Mouse (Mus musculus): Measurements from ENCODE around the gene Susd1. TPM values are rescaled to one million over a fixed set of nuclear protein-coding genes. Genes with fewer than 3 reads are reported as not detected.
A peak's percentile ranks its signal among the peaks of the same experiment; 100 is the strongest.

Susd1 gene
- polyA plus RNA-seq, 2 experiments: 5.8 to 18.1 TPM

- Histone ChIP-seq H3K9me3 (ENCODE audit: control insufficient read depth, low read length) (no peaks in the 10 kb centered on the region), H3K4me1 (replicated peaks; ENCODE audit: control insufficient read depth in 2 of 2, insufficient read depth in 2 of 2, low read length in 1 of 2) (peaks cover 0 to 14% of the 10 kb centered on the region in 2 experiments; a peak in 2 of 4 replicates), H3K4me2 (ENCODE audit: low read depth) (no peak overlapping the region), H3K36me3 (replicated peaks; ENCODE audit: control insufficient read depth, insufficient read depth, low read depth) (peaks cover 2% of the 10 kb centered on the region), H3K27ac (no peak overlapping the region), H3K27me3 (ENCODE audit: control insufficient read depth, insufficient read depth, low read length) (no peaks in the 10 kb centered on the region), H3K9ac (replicated peaks) (no peak overlapping the region), H3K4me3 (ENCODE audit: insufficient read depth in 1 of 2, low read depth in 2 of 2, low read length in 2 of 2) (no peak overlapping the region)
- TF ChIP-seq EP300 (IDR thresholded peaks at IDR 0.05; ENCODE audit: low read depth): peak; percentile 17; the same call in 1 of the 2 replicates
- no peak for TF ChIP-seq CTCF (IDR thresholded peaks at IDR 0.05; ENCODE audit: low read depth)
- WGBS (ENCODE audit: insufficient replicate concordance): 51% methylated on average over 9 of the region's 9 CpGs
- DNase-seq (ENCODE audit: low read depth in 3 of 3, low spot score in 3 of 3) (peak; percentile 22 to 39 (median 31)), ATAC-seq (ENCODE audit: insufficient read depth) (peak; percentile 61; the same call in 1 of the 2 replicates)
Observed at GRCm38 (mm10) chr4:59363041-59363440, 75.4 kb downstream of the Susd1 start.

GRCm38 (mm10) chr4:59360704-59361103 is 77.7 kb downstream of the Susd1 start:
- TF ChIP-seq CTCF (IDR thresholded peaks at IDR 0.05; ENCODE audit: low read depth) (peak; percentile 92), EP300 (IDR thresholded peaks at IDR 0.05; ENCODE audit: low read depth) (0 out of 2 replicates have a peak, but pooled peaks have one; percentile 33)
- Histone ChIP-seq H3K9me3 (ENCODE audit: control insufficient read depth, low read length) (no peaks in the 10 kb centered on the region), H3K36me3 (replicated peaks; ENCODE audit: control insufficient read depth, insufficient read depth, low read depth) (peaks cover 2% of the 10 kb centered on the region), H3K4me1 (replicated peaks; ENCODE audit: control insufficient read depth in 2 of 2, insufficient read depth in 2 of 2, low read length in 1 of 2) (peaks cover 0 to 14% of the 10 kb centered on the region in 2 experiments; a peak in 2 of 4 replicates), H3K4me3 (ENCODE audit: insufficient read depth in 1 of 2, low read depth in 2 of 2, low read length in 2 of 2) (no peak overlapping the region), H3K27ac (no peak overlapping the region), H3K9ac (replicated peaks) (no peak overlapping the region), H3K4me2 (ENCODE audit: low read depth) (peak overlapping the region; percentile 14), H3K27me3 (ENCODE audit: control insufficient read depth, insufficient read depth, low read length) (no peaks in the 10 kb centered on the region)
- DNase-seq (ENCODE audit: low read depth in 3 of 3, low spot score in 3 of 3) (peak; percentile 39 to 50 (median 44)), ATAC-seq (ENCODE audit: insufficient read depth) (no peak)
- 10% methylated on average over 15 of the region's 15 CpGs for WGBS (ENCODE audit: insufficient replicate concordance)

- peaks cover 0 to 14% of the 10 kb centered on the region in 2 experiments; a peak in 2 of 4 replicates for H3K4me1 ChIP-seq (replicated peaks; ENCODE audit: control insufficient read depth in 2 of 2, insufficient read depth in 2 of 2, low read length in 1 of 2)
- no peak for TF ChIP-seq CTCF (IDR thresholded peaks at IDR 0.05; ENCODE audit: low read depth)
- TF ChIP-seq EP300 (IDR thresholded peaks at IDR 0.05; ENCODE audit: low read depth): no peak
- no peak overlapping the region for H3K9ac ChIP-seq (replicated peaks)
- 85% methylated on average over 8 of the region's 8 CpGs for WGBS (ENCODE audit: insufficient replicate concordance)
- H3K27ac ChIP-seq: no peak overlapping the region
- no peak for ATAC-seq (ENCODE audit: insufficient read depth)
- H3K4me2 ChIP-seq (ENCODE audit: low read depth): no peak overlapping the region
- no peaks in the 10 kb centered on the region for H3K27me3 ChIP-seq (ENCODE audit: control insufficient read depth, insufficient read depth, low read length)
- DNase-seq (ENCODE audit: low read depth in 3 of 3, low spot score in 3 of 3): no peak
- H3K9me3 ChIP-seq (ENCODE audit: control insufficient read depth, low read length): no peaks in the 10 kb centered on the region
- peaks cover 2% of the 10 kb centered on the region for H3K36me3 ChIP-seq (replicated peaks; ENCODE audit: control insufficient read depth, insufficient read depth, low read depth)
- H3K4me3 ChIP-seq (ENCODE audit: insufficient read depth in 1 of 2, low read depth in 2 of 2, low read length in 2 of 2): no peak overlapping the region
Observed at GRCm38 (mm10) chr4:59359921-59360320, 78.5 kb downstream of the Susd1 start.

- Histone ChIP-seq H3K27ac (no peak overlapping the region), H3K4me1 (replicated peaks; ENCODE audit: control insufficient read depth in 2 of 2, insufficient read depth in 2 of 2, low read length in 1 of 2) (peaks cover 0 to 9% of the 10 kb centered on the region in 2 experiments; a peak in 2 of 4 replicates), H3K27me3 (ENCODE audit: control insufficient read depth, insufficient read depth, low read length) (no peaks in the 10 kb centered on the region), H3K9ac (replicated peaks) (no peak overlapping the region), H3K4me3 (ENCODE audit: insufficient read depth in 1 of 2, low read depth in 2 of 2, low read length in 2 of 2) (no peak overlapping the region), H3K36me3 (replicated peaks; ENCODE audit: control insufficient read depth, insufficient read depth, low read depth) (peaks cover 2% of the 10 kb centered on the region), H3K4me2 (ENCODE audit: low read depth) (no peak overlapping the region), H3K9me3 (ENCODE audit: control insufficient read depth, low read length) (no peaks in the 10 kb centered on the region)
- 75% methylated on average over 10 of the region's 10 CpGs for WGBS (ENCODE audit: insufficient replicate concordance)
- TF ChIP-seq CTCF (IDR thresholded peaks at IDR 0.05; ENCODE audit: low read depth): no peak
- no peak for TF ChIP-seq EP300 (IDR thresholded peaks at IDR 0.05; ENCODE audit: low read depth)
- no peak for ATAC-seq (ENCODE audit: insufficient read depth)
- no peak for DNase-seq (ENCODE audit: low read depth in 3 of 3, low spot score in 3 of 3)
Observed at GRCm38 (mm10) chr4:59358960-59359359, 79.5 kb downstream of the Susd1 start.

GRCm38 (mm10) chr4:59355421-59355820 is 83.0 kb downstream of the Susd1 start:
- Histone ChIP-seq H3K9me3 (ENCODE audit: control insufficient read depth, low read length) (no peaks in the 10 kb centered on the region), H3K9ac (replicated peaks) (no peak overlapping the region), H3K4me1 (replicated peaks; ENCODE audit: control insufficient read depth in 2 of 2, insufficient read depth in 2 of 2, low read length in 1 of 2) (no peaks in the 10 kb centered on the region), H3K4me2 (ENCODE audit: low read depth) (no peak overlapping the region), H3K27ac (no peak overlapping the region), H3K36me3 (replicated peaks; ENCODE audit: control insufficient read depth, insufficient read depth, low read depth) (peaks cover 2% of the 10 kb centered on the region), H3K4me3 (ENCODE audit: insufficient read depth in 1 of 2, low read depth in 2 of 2, low read length in 2 of 2) (no peak overlapping the region), H3K27me3 (ENCODE audit: control insufficient read depth, insufficient read depth, low read length) (no peaks in the 10 kb centered on the region)
- TF ChIP-seq EP300 (IDR thresholded peaks at IDR 0.05; ENCODE audit: low read depth) (no peak), CTCF (IDR thresholded peaks at IDR 0.05; ENCODE audit: low read depth) (peak; percentile 37)
- WGBS (ENCODE audit: insufficient replicate concordance): 39% methylated on average over 1 of the region's 1 CpGs
- DNase-seq (ENCODE audit: low read depth in 3 of 3, low spot score in 3 of 3) (no peak), ATAC-seq (ENCODE audit: insufficient read depth) (no peak)

All from liver, embryonic 14.5 days (tissue).